Mouse (Mus musculus) lung, embryonic 16.5 days (tissue): ENCODE results near the gene Entpd6. TPM values are rescaled to one million over a fixed set of nuclear protein-coding genes. Genes with fewer than 3 reads are reported as not detected.

ENCODE experiments used
- ATAC-seq: fragments of 200-750 bp; cut with Nextera tagmentation; 2 replicates; pipeline ENCODE4 v1.8.0; 2017; ENCODE audit warnings: low read depth, mild to moderate bottlenecking, moderate library complexity
- H3K27ac ChIP-seq: fragments of 300-500 bp; sonication (generic); 2 replicates; pipeline ENCODE4 v1.5.1; 2014; ENCODE audit warnings: mild to moderate bottlenecking, control low read depth, low read length
- H3K27me3 ChIP-seq: fragments of 300-500 bp; sonication (generic); 2 replicates; pipeline ENCODE4 v1.6.1; 2014; ENCODE audit warnings: low read depth, low read length, mixed read lengths; ENCODE audit not compliant: control insufficient read depth, insufficient read depth
- H3K36me3 ChIP-seq: fragments of 300-500 bp; sonication (generic); 2 replicates; pipeline ENCODE4 v1.6.1; 2014; ENCODE audit warnings: low read length; ENCODE audit not compliant: control insufficient read depth, insufficient read depth
- H3K4me1 ChIP-seq: fragments of 300-500 bp; sonication (generic); replicated peaks from 2 replicates; pipeline ENCODE4 v1.6.1; 2014; ENCODE audit warnings: low read length, mixed read lengths; ENCODE audit not compliant: control insufficient read depth, insufficient read depth
- H3K4me2 ChIP-seq: fragments of 300-500 bp; sonication (generic); 2 replicates; pipeline ENCODE4 v1.6.1; 2014; ENCODE audit warnings: low read depth, low read length, control low read depth
- H3K4me3 ChIP-seq: fragments of 300-500 bp; sonication (generic); 2 replicates; pipeline ENCODE4 v1.5.1; 2014; ENCODE audit warnings: mild to moderate bottlenecking, low read length, control low read depth
- H3K9ac ChIP-seq: fragments of 300-500 bp; sonication (generic); 2 replicates; pipeline ENCODE4 v1.6.1; 2014; ENCODE audit warnings: low read length, control low read depth
- H3K9me3 ChIP-seq: fragments of 300-500 bp; sonication (generic); 2 replicates; pipeline ENCODE4 v1.6.1; 2016; ENCODE audit warnings: low read length; ENCODE audit not compliant: control insufficient read depth
- WGBS: fragments of 180-500 bp; shearing (Covaris S2); extraction: QIAGEN DNeasy Blood & Tissue Kit; methylation state at CpG from one replicate; pipeline ENCODE4 v1.1.7; 2014; 5-methylcytosine and 5-hydroxymethylcytosine counted together
- polyA plus RNA-seq: library from polyadenylated mRNA; unstranded; fragments of >200 nt; fragmentation: Nextera tagmentation; extraction: Ambion mirVana; gene quantifications from 2 replicates; pipeline ENCODE4 v1.2.1, GENCODE M21; 2015

The Entpd6 gene
- polyA plus RNA-seq, 1 experiment from 2014 or later, result 29.9 TPM

- peaks cover 35% of the 10 kb centered on the region for H3K4me1 ChIP-seq
- whole genome bisulfite sequencing, result 74% methylated on average over 10 of the region's 10 CpGs
- no peak overlapping the region for H3K4me2 ChIP-seq
- no peaks in the 10 kb centered on the region for H3K36me3 ChIP-seq
- H3K9ac ChIP-seq, result no peak overlapping the region
- no peak for ATAC-seq
- peak overlapping the region; percentile 97 for H3K27ac ChIP-seq
- no peaks in the 10 kb centered on the region for H3K9me3 ChIP-seq
- no peaks in the 10 kb centered on the region for H3K27me3 ChIP-seq
- H3K4me3 ChIP-seq, result no peak overlapping the region
These were observed 23.8 kb downstream of the Entpd6 start for GRCm38 (mm10) chr2:150772466-150773119.

GRCm38 (mm10) chr2:150782801-150783200 lies 34.0 kb downstream of the Entpd6 start:
- Histone ChIP-seq H3K27ac (no peak overlapping the region), H3K4me3 (no peak overlapping the region), H3K4me2 (no peak overlapping the region), H3K4me1 (peaks cover 9% of the 10 kb centered on the region; the same call in 1 of the 2 replicates), H3K9ac (no peak overlapping the region), H3K36me3 (no peaks in the 10 kb centered on the region), H3K9me3 (no peaks in the 10 kb centered on the region), H3K27me3 (no peaks in the 10 kb centered on the region)
- ATAC-seq, result no peak
- WGBS, result 69% methylated on average over 2 of the region's 2 CpGs

GRCm38 (mm10) chr2:150786251-150787180 lies 37.7 kb downstream of the Entpd6 start, which contains the start of gene Pygb:
Gene Pygb (plus strand): TSS chr2:150786735.
- Histone ChIP-seq H3K27me3 (no peaks in the 10 kb centered on the region), H3K9ac (peak within 1 kb of the TSS; percentile 79), H3K36me3 (no peaks in the 10 kb centered on the region), H3K9me3 (no peaks in the 10 kb centered on the region), H3K4me3 (peak within 1 kb of the TSS; percentile 86), H3K4me2 (peak within 1 kb of the TSS; percentile 77), H3K4me1 (peaks cover 18% of the 10 kb centered on the region), H3K27ac (peak within 1 kb of the TSS; percentile 69)
- 1% methylated on average over 57 of the region's 58 CpGs for WGBS
- ATAC-seq, result peak; percentile 97

- 0% methylated on average over 23 of the region's 23 CpGs for WGBS
- no peaks in the 10 kb centered on the region for H3K27me3 ChIP-seq
- H3K27ac ChIP-seq, result peak overlapping the region; percentile 50
- H3K4me1 ChIP-seq, result peaks cover 18% of the 10 kb centered on the region
- ATAC-seq, result peak; percentile 29
- H3K9me3 ChIP-seq, result no peaks in the 10 kb centered on the region
- H3K4me3 ChIP-seq, result peak overlapping the region; percentile 86
- no peaks in the 10 kb centered on the region for H3K36me3 ChIP-seq
- peak overlapping the region; percentile 79 for H3K9ac ChIP-seq
- peak overlapping the region; percentile 77 for H3K4me2 ChIP-seq
These were observed 38.5 kb downstream of the Entpd6 start for GRCm38 (mm10) chr2:150787234-150787771.

- ATAC-seq, result peak; percentile 32; the same call in 1 of the 2 replicates
- Histone ChIP-seq H3K9me3 (no peaks in the 10 kb centered on the region), H3K4me2 (peak overlapping the region; percentile 38), H3K27ac (peak overlapping the region; percentile 64), H3K36me3 (no peaks in the 10 kb centered on the region), H3K9ac (peak overlapping the region; percentile 36), H3K4me3 (no peak overlapping the region; the same call in 1 of the 2 replicates), H3K4me1 (peaks cover 18% of the 10 kb centered on the region), H3K27me3 (no peaks in the 10 kb centered on the region)
- 48% methylated on average over 4 of the region's 4 CpGs for WGBS
These were observed 40.1 kb downstream of the Entpd6 start for GRCm38 (mm10) chr2:150788768-150789550.

- no peak overlapping the region for H3K9ac ChIP-seq
- no peak for ATAC-seq
- peaks cover 9% of the 10 kb centered on the region for H3K4me1 ChIP-seq
- no peak overlapping the region for H3K27ac ChIP-seq
- H3K36me3 ChIP-seq, result peaks cover 10% of the 10 kb centered on the region
- no peaks in the 10 kb centered on the region for H3K9me3 ChIP-seq
- 74% methylated on average over 4 of the region's 4 CpGs for WGBS
- H3K4me2 ChIP-seq, result no peak overlapping the region
- no peak overlapping the region for H3K4me3 ChIP-seq
- H3K27me3 ChIP-seq, result no peaks in the 10 kb centered on the region
These were observed 44.5 kb downstream of the Entpd6 start for GRCm38 (mm10) chr2:150793320-150793719.

GRCm38 (mm10) chr2:150798084-150798483 lies 49.2 kb downstream of the Entpd6 start:
- Histone ChIP-seq H3K36me3 (peaks cover 20% of the 10 kb centered on the region), H3K27me3 (no peaks in the 10 kb centered on the region), H3K9me3 (no peaks in the 10 kb centered on the region), H3K4me1 (no peaks in the 10 kb centered on the region), H3K4me3 (no peak overlapping the region), H3K4me2 (no peak overlapping the region), H3K9ac (no peak overlapping the region), H3K27ac (no peak overlapping the region)
- WGBS, result 56% methylated on average over 7 of the region's 7 CpGs
- no peak for ATAC-seq

DNA sequence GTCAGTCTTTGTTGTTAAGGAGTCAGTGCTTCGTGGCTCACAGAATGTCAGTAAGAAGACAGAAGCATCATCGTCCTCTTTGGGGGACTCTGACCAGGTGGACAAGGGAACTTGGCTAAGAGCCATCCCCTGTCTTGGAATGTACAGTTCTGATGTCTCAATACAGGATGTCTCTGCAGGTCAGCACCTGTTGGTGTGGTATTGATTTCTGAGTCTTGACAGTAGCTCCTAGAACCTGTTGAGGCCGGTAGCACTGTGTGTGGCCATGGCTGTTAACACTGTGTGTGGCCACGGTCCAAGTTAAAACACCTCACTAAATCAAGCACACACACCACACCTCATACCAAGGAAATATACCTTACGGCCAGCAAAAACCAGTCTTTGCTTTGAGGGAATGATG lies 51.8 kb downstream of the Entpd6 start:
- Histone ChIP-seq H3K36me3 (peaks cover 22% of the 10 kb centered on the region), H3K9ac (no peak overlapping the region), H3K27me3 (no peaks in the 10 kb centered on the region), H3K4me2 (no peak overlapping the region), H3K27ac (no peak overlapping the region), H3K4me1 (no peaks in the 10 kb centered on the region), H3K4me3 (no peak overlapping the region), H3K9me3 (no peaks in the 10 kb centered on the region)
- 84% methylated on average over 5 of the region's 5 CpGs for WGBS
- no peak for ATAC-seq
